Mouse (Mus musculus): ENCODE measurements at regions not wholly inside any gene's neighbourhood (a gene's known extent, or its start where the extent isn't known, plus 50 kb on each side); places are given as distances from the start of the nearest gene placed in this dataset.

GRCm38 (mm10) chr8:25348003-25348683, 524.0 kb upstream of the Adam5 start:
- intact Hi-C loops (cut with DNase I): no loop called here
- DNase-seq (ENCODE audit: low spot score in 2 of 2): no peak

GRCm38 (mm10) chr8:25343160-25343602, 519.0 kb upstream of the Adam5 start:
- DNase-seq (ENCODE audit: low spot score in 2 of 2): no peak
- intact Hi-C loops (cut with DNase I): no loop called here

- DNase-seq (ENCODE audit: low spot score in 2 of 2): no peak
- intact Hi-C loops (cut with DNase I): no loop called here
Measured at GRCm38 (mm10) chr8:25342501-25342900, 518.3 kb upstream of the Adam5 start.

GRCm38 (mm10) chr8:25341225-25341624, 517.1 kb upstream of the Adam5 start:
- intact Hi-C loops (cut with DNase I): no loop called here

GRCm38 (mm10) chr8:25340729-25341128, 516.6 kb upstream of the Adam5 start:
- DNase-seq (ENCODE audit: low spot score in 2 of 2): no peak
- intact Hi-C loops (cut with DNase I): no loop called here

More at GRCm38 (mm10) chr8:25341225-25341624, 517.1 kb upstream of the Adam5 start:
- DNase-seq (ENCODE audit: low spot score in 2 of 2): no peak

- DNase-seq (ENCODE audit: low spot score in 2 of 2): no peak
- intact Hi-C loops (cut with DNase I): no loop called here
Measured at GRCm38 (mm10) chr8:25332120-25332607, 508.0 kb upstream of the Adam5 start.

GRCm38 (mm10) chr8:25331161-25331776, 507.1 kb upstream of the Adam5 start:
- intact Hi-C loops (cut with DNase I): no loop called here
- DNase-seq (ENCODE audit: low spot score in 2 of 2): no peak

- DNase-seq (ENCODE audit: low spot score in 2 of 2): no peak
- intact Hi-C loops (cut with DNase I): no loop called here
Measured at GRCm38 (mm10) chr8:25329791-25330190, 505.6 kb upstream of the Adam5 start.

GRCm38 (mm10) chr8:25328318-25328717, 504.1 kb upstream of the Adam5 start:
- DNase-seq (ENCODE audit: low spot score in 2 of 2): no peak
- intact Hi-C loops (cut with DNase I): no loop called here

GRCm38 (mm10) chr8:25326930-25327329, 502.8 kb upstream of the Adam5 start:
- intact Hi-C loops (cut with DNase I): no loop called here
- DNase-seq (ENCODE audit: low spot score in 2 of 2): no peak

- DNase-seq (ENCODE audit: low spot score in 2 of 2): no peak
- intact Hi-C loops (cut with DNase I): no loop called here
Measured at GRCm38 (mm10) chr8:25326257-25326656, 502.1 kb upstream of the Adam5 start.

- intact Hi-C loops (cut with DNase I): no loop called here
- DNase-seq (ENCODE audit: low spot score in 2 of 2): no peak
Measured at GRCm38 (mm10) chr8:25324731-25325130, 500.6 kb upstream of the Adam5 start.

GRCm38 (mm10) chr8:25323643-25324420, 499.7 kb upstream of the Adam5 start:
- intact Hi-C loops (cut with DNase I): no loop called here
- no peak for DNase-seq (ENCODE audit: low spot score in 2 of 2)

GRCm38 (mm10) chr8:25316383-25316782, 492.2 kb upstream of the Adam5 start:
- intact Hi-C loops (cut with DNase I): no loop called here
- DNase-seq (ENCODE audit: low spot score in 2 of 2): no peak

- DNase-seq (ENCODE audit: low spot score in 2 of 2): no peak
- intact Hi-C loops (cut with DNase I): no loop called here
Measured at GRCm38 (mm10) chr8:25311811-25312533, 487.8 kb upstream of the Adam5 start.

- intact Hi-C loops (cut with DNase I): no loop called here
- no peak for DNase-seq (ENCODE audit: low spot score in 2 of 2)
Measured at GRCm38 (mm10) chr8:25307956-25308355, 483.8 kb upstream of the Adam5 start.

- intact Hi-C loops (cut with DNase I): no loop called here
Measured at GRCm38 (mm10) chr8:25307511-25307910, 483.3 kb upstream of the Adam5 start.

GRCm38 (mm10) chr8:25306769-25307491, 482.8 kb upstream of the Adam5 start:
- intact Hi-C loops (cut with DNase I): no loop called here
- no peak for DNase-seq (ENCODE audit: low spot score in 2 of 2)

More at GRCm38 (mm10) chr8:25307511-25307910, 483.3 kb upstream of the Adam5 start:
- DNase-seq (ENCODE audit: low spot score in 2 of 2): no peak
